Mouse (Mus musculus) cerebellum, adult 2 months (tissue): ENCODE data around the gene Med4. TPM values are rescaled to one million over a fixed set of nuclear protein-coding genes. Genes with fewer than 3 reads are reported as not detected.

Source experiments
- DNase-seq, 2 experiments: peaks; one replicate each; pipeline ENCODE4 v3.0.0; 2021
- H3K27ac ChIP-seq: fragments of 200-500 bp; 2 replicates; pipeline ENCODE4 v1.5.1; 2012; ENCODE audit warnings: low read length, control low read depth, inconsistent platforms; ENCODE audit not compliant: insufficient read depth
- H3K27me3 ChIP-seq: fragments of 200-500 bp; 2 replicates; pipeline ENCODE4 v1.6.1; 2012; ENCODE audit warnings: inconsistent platforms, mild to moderate bottlenecking, low read length, moderate library complexity; ENCODE audit not compliant: control insufficient read depth, insufficient read depth
- H3K4me1 ChIP-seq: fragments of 200-500 bp; 2 replicates; pipeline ENCODE4 v1.6.1; 2011; ENCODE audit warnings: low read length; ENCODE audit not compliant: control insufficient read depth, insufficient read depth
- H3K4me3 ChIP-seq: fragments of 200-500 bp; replicated peaks from 2 replicates; pipeline ENCODE3; 2011; ENCODE audit warnings: mild to moderate bottlenecking, low read depth, low read length, control low read depth; ENCODE audit not compliant: insufficient read depth
- CTCF ChIP-seq: fragments of 200-500 bp; IDR thresholded peaks from 2 replicates; pipeline ENCODE4 v1.5.1; 2011; ENCODE audit warnings: low read depth, mild to moderate bottlenecking, control low read depth, low read length, moderate library complexity, borderline replicate concordance; ENCODE audit not compliant: insufficient read depth
- POLR2A ChIP-seq: fragments of 200-500 bp; IDR thresholded peaks from 2 replicates; pipeline ENCODE4 v1.6.1; 2011; ENCODE audit warnings: low read length, control low read depth, borderline replicate concordance; ENCODE audit not compliant: insufficient read depth
- WGBS: fragments of 180-500 bp; shearing (Covaris S2); methylation state at CpG from one replicate; pipeline ENCODE4 v1.1.7; 2018; 5-methylcytosine and 5-hydroxymethylcytosine counted together
- polyA plus RNA-seq: library from polyadenylated mRNA; depleted of rRNA; stranded (reverse); fragments of >200 nt; gene quantifications from 2 replicates; pipeline ENCODE4 v1.2.3, GENCODE M21; 2012; rRNA removed

Med4 gene
- polyA plus RNA-seq = 38.7 and 40.0 TPM in 2 replicates

DNA sequence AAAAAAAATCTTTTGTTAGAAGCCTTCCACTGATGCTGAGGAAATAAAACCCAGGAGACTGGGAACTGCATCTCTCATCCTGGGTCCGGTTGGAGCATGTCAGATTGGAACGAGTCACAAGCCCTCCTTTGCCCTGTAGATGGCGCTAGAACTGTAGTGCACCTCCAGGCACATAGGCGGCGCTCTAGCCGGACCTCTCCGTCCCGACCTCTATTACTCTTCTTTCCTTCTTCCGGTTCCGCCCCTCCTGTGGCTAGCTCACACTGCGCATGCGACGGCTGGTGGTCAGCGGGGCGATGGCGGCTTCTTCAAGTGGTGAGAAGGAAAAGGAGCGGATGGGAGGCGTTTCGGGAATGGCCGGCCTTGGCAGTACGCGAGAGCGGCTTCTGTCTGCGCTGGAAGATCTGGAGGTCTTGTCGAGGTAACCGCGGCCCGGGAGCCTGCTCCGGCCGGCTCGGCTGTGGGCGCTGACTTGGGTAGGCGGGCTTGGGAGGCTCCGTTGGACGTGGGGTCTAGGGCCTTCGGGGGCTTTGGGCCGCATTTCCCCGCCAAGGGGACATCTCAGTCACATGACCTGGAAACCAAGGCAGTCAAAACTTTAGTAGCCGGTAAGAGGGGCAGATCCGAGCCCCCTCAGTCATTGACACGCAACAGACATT, at the start of gene Med4:
Med4 (plus strand) TSS at position 261 of the 659 bp plus-strand sequence.
- no peaks in the 10 kb centered on the region for H3K27me3 ChIP-seq
- TF ChIP-seq CTCF (peak; percentile 100), POLR2A (peak; percentile 84)
- no peaks in the 10 kb centered on the region; the same call in 1 of the 2 replicates for H3K4me1 ChIP-seq
- WGBS = under 1% methylated on average over 41 of the region's 41 CpGs
- peak within 1 kb of the TSS; percentile 85 for H3K4me3 ChIP-seq
- DNase-seq = peak; percentile 94 to 98
- H3K27ac ChIP-seq = no peak within 1 kb of the TSS

DNA sequence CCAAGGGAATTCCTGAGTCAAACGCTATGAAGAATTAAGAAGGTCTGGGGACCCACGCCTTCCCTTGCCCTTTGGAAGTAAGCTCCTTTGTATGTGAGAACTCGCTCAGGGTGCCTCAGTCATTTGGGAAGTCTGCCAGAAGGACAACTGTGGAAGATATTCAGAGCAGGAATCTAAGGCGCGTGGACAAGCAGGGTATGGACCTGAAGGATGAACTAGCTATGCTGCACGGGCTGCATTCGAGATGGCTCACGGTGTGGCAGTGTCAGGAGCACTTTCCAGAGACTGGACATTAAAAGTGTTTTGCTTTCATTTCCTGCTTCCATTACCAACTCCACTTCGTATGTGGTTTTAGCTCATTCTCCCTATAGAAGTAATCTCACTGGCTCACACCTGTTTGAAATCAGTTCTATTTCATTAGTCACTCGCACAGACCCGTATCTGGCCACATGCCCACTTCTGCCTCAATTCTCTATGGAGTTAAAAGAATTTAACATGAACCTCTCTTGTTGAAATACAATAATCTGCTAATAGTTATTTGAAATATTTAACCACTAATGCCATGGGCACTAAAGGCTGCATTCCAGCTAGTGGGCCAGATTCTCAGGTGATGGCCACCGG, 49.2 kb upstream of the Med4 start:
- WGBS = 49% methylated on average over 12 of the region's 12 CpGs
- DNase-seq = peak in 1 of 2 experiments; percentile 20
- Histone ChIP-seq H3K27ac (no peak overlapping the region), H3K4me3 (no peak overlapping the region), H3K27me3 (no peaks in the 10 kb centered on the region), H3K4me1 (no peaks in the 10 kb centered on the region)
- TF ChIP-seq CTCF = no peak
- TF ChIP-seq POLR2A = no peak

GRCm38 (mm10) chr14:73462211-73462610, 47.6 kb upstream of the Med4 start:
- no peaks in the 10 kb centered on the region for H3K27me3 ChIP-seq
- H3K27ac ChIP-seq = no peak overlapping the region
- no peak overlapping the region for H3K4me3 ChIP-seq
- TF ChIP-seq POLR2A (no peak), CTCF (no peak)
- DNase-seq = peak in 1 of 2 experiments; percentile 23
- H3K4me1 ChIP-seq = no peaks in the 10 kb centered on the region
- 35% methylated on average over 4 of the region's 4 CpGs for WGBS

GRCm38 (mm10) chr14:73467697-73468096, 42.1 kb upstream of the Med4 start:
- H3K27me3 ChIP-seq = no peaks in the 10 kb centered on the region
- H3K4me3 ChIP-seq = no peak overlapping the region
- no peak for TF ChIP-seq CTCF
- no peak for TF ChIP-seq POLR2A
- peak; percentile 41 to 49 for DNase-seq
- 17% methylated on average over 6 of the region's 6 CpGs for WGBS
- H3K27ac ChIP-seq = no peak overlapping the region
- peaks cover 11% of the 10 kb centered on the region; the same call in 1 of the 2 replicates for H3K4me1 ChIP-seq

GRCm38 (mm10) chr14:73469506-73469905, 40.3 kb upstream of the Med4 start:
- peak; percentile 56 to 77 for DNase-seq
- Histone ChIP-seq H3K4me1 (peaks cover 15% of the 10 kb centered on the region; the same call in 1 of the 2 replicates), H3K27me3 (no peaks in the 10 kb centered on the region), H3K27ac (peak overlapping the region; percentile 19; the same call in 1 of the 2 replicates), H3K4me3 (no peak overlapping the region)
- TF ChIP-seq POLR2A (no peak), CTCF (no peak)
- 31% methylated on average over 7 of the region's 7 CpGs for WGBS

GRCm38 (mm10) chr14:73470593-73470992, 39.2 kb upstream of the Med4 start:
- Histone ChIP-seq H3K4me1 (peaks cover 19% of the 10 kb centered on the region; the same call in 1 of the 2 replicates), H3K4me3 (no peak overlapping the region), H3K27me3 (no peaks in the 10 kb centered on the region), H3K27ac (no peak overlapping the region)
- TF ChIP-seq CTCF (no peak), POLR2A (no peak)
- WGBS = 67% methylated on average over 8 of the region's 8 CpGs
- DNase-seq = no peak

GRCm38 (mm10) chr14:73472205-73472604, 37.6 kb upstream of the Med4 start:
- Histone ChIP-seq H3K27me3 (no peaks in the 10 kb centered on the region), H3K4me3 (no peak overlapping the region), H3K4me1 (peaks cover 19% of the 10 kb centered on the region; the same call in 1 of the 2 replicates), H3K27ac (no peak overlapping the region)
- TF ChIP-seq POLR2A = no peak
- no peak for TF ChIP-seq CTCF
- DNase-seq = peak in 1 of 2 experiments; percentile 28
- WGBS = 51% methylated on average over 7 of the region's 7 CpGs

DNA sequence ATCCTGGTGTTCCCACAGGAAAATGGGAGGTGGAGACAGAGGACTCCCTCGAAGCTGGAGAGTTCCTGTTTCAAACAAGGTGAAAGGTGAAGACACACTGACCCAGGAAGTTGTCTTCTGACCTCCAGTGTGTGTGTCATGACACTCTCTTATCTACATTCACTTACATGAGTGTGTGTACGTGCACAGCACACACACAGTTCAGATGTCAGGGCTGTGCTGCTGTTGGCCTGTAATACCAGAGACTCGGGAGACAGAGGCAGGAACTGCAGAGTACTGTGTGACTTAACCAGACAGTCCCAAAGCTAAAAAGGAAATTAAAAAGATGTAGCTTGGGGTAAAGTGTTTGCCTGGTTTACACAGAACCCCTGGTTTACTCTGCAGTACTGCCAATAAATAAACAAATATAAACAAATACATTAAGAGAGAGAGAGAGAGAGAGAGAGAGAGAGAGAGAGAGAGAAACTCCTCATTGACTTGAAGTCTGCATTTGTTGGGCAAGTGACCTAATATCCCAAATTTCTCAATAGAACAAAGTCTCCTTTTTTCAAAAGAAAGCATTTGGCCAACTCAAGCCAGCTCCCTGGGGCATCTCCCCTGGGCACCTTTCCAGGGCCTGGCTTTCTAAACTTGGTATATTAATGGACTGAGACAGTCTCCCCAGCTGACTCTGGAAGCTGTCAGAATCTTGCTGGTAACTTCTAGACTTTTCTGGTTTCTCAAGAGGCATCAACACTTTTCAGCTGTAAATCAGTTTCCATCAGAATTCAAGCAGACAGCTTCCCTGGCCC, 36.0 kb upstream of the Med4 start:
- 55% methylated on average over 3 of the region's 3 CpGs for WGBS
- H3K27ac ChIP-seq = no peak overlapping the region
- H3K4me3 ChIP-seq = no peak overlapping the region
- H3K27me3 ChIP-seq = no peaks in the 10 kb centered on the region
- peak; percentile 73 to 82 for DNase-seq
- H3K4me1 ChIP-seq = peaks cover 17% of the 10 kb centered on the region; the same call in 1 of the 2 replicates
- no peak for TF ChIP-seq CTCF
- TF ChIP-seq POLR2A = no peak
